Mouse (Mus musculus) gastrocnemius, postnatal 4 days (tissue): Measurements from ENCODE around the gene Atp11a. TPM values are rescaled to one million over a fixed set of nuclear protein-coding genes. Genes with fewer than 3 reads are reported as not detected.

Source experiments
- DNase-seq, 2 experiments: peaks; one replicate each; pipeline ENCODE4 v3.0.0; 2021 to 2022; ENCODE audit warnings: low spot score in 2 of 2, mixed read lengths in 2 of 2
- long read RNA-seq, 2 experiments: library from polyadenylated mRNA; stranded (forward); transcript quantifications; one replicate each; pipeline ENCODE4 v2.0.0; 2021
- total RNA-seq, 2 experiments: library from RNA; stranded (reverse); gene quantifications; 2 replicates each; pipeline ENCODE4 v1.2.3; 2021

The Atp11a gene
- 10 to 100 TPM; 43.9 to 44.0 TPM for total RNA-seq
- long read RNA-seq, experiment 1, partial matches to known transcripts, result 12 of 13 reads
- long read RNA-seq, experiment 1, other reads (novel, unspliced or antisense), result 1 of 13 reads
- long read RNA-seq, experiment 2, full-length matches to known transcripts, result 1 of 15 reads
- long read RNA-seq, experiment 2, partial matches to known transcripts, result 10 of 15 reads
- long read RNA-seq, experiment 2, other reads (novel, unspliced or antisense), result 4 of 15 reads

DNA sequence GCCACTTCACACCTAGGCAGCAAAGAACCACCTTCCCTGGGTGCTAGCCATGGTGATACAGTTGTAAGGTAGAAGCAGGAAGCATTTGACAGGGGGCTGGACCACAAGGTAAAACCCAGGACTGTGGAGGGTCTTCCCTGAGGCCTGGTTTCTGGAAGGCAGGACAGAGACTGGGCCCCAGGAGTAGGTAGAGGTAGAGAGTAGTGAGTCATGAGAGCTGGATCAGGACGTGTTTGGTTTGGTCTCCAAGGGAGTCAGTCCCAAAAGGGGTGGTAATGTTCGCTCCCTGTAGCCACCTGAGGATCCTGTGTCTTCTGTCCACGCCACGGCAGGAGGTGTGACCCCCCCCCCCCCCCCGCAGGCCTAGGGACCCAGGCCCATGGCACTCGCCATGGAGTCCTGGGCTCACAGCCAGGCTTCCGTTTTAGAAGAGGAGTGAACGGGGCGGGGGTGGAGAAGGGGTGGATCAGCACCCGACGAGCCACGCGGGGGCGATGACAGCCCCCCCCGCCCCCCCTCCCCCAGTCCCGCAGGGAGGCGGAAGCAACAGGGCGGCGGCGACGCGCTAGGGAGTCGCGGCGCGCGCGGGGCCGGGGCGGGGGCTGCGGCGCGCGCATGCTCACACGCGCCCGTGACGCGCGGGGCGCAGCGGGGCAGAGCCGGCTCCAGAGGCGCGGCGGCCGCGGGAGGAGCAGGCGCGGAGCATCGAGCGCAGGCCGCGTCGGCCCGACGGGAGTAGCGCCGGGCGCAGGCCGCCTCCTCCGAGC is at the start of gene Atp11a:
Gene Atp11a (plus strand): TSS at position 624 of the 767 bp plus-strand sequence.
- peak; percentile 56 to 65 for DNase-seq

DNA sequence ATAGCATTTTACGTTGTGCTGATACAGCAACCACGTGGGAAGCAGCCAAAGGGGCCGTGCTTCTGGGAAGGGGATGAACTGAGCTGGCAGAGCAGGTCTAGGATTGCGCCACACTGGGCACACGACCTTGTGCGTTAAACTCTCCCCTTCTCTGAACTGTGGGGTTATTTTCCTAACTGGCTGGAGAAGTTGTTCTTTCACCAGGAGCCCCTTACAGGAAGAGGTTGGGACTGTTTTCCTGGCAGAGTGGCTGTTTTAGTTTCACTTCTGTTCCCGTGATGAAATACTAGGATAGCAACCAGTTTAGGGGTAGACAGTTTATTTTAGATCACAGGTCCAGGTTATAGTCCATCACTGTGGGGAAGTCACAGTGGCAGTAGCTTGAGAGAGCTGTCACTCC is 45.2 kb upstream of the Atp11a start:
- DNase-seq, result no peak

DNA sequence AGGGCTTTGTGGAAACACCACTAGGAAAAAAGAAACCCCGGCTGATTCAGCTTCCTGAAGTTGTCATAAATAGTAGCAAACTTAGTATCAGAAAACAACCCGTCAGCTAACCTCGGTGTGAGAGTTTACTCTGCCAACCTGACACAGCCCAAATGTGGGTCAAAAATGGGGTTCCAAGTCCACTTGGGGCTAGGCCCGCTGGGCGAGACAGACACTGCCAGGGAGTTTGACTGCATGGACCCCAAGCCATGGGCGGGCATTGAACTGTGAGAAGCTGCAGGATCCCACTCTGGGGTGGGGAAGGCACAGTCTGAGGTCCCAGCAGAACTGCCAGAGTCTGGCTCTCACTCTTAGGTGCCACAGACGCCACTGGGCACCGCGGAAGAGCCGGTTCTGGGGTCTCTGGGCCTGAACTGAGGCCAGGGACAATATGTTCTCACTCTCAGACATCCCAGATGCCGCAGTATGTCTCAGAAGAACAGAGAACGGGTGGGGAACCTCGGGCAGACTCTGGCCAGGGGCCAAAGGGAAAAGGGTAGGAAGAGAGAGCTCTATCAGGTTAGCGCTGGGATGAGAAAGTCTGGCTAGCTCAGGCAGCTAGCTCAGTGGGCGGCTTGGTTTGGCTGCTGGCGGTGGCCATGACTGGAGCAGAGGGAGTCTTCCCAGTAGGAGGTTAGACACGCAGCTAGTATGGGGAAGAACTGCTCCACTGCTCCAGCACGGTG is 40.8 kb upstream of the Atp11a start:
- no peak for DNase-seq

DNA sequence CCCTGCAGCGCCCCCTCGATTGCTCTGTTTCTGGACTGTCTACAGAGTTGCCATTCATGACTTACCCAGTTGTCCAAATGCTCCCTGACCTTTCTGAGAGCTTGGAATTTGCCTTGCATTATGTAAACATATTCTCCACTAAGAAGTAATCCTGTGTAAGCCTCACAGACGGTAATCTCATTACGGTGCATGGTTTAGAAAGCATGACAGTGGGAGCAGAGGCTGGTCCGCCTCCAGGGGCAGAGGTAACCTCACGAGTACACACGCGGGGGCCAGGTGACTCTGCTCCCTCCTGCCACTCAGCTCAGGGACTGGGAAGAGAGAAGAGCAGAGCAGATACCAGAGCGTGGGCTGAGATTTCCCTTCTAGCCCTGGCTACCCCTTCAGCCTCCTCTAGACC is 37.7 kb upstream of the Atp11a start:
- DNase-seq, result no peak

DNA sequence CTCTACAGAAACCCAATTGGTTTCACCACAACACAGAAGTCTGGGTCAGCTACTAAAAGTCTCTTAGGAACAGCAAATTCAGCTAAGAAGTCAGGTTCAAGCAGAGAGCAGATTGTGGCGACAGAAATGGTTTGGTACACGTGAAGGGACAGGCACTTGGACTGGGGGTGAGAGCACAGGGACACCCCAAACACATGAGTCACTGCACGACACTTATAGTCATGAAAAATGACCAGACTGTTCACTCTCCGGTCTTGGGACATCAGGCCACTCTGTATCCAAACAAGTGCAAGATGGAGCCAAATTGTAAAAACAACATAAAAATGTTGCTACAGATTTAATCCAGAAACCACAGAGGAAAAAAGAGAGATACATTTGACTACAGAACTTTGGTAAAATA is 28.2 kb upstream of the Atp11a start:
- no peak for DNase-seq

DNA sequence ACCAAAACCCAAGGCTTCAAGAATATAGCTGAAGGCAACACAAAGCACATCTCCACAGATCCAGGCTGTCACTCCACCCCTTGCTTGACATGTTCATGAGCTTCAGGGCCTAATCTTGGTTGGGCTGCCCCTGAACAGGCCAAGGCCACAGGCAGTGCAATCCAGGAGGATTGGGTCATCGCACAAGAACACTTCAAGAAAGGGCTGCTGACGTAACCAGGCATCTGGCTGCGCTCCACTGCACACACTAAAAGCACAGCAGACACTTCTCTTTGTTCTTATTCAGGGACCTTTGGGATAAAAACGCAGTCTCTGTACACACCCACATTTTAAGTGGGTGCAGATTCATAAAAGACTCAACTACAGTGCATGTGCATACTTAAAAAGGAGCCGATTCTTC is 26.0 kb upstream of the Atp11a start:
- DNase-seq, result peak in 1 of 2 experiments; percentile 36

DNA sequence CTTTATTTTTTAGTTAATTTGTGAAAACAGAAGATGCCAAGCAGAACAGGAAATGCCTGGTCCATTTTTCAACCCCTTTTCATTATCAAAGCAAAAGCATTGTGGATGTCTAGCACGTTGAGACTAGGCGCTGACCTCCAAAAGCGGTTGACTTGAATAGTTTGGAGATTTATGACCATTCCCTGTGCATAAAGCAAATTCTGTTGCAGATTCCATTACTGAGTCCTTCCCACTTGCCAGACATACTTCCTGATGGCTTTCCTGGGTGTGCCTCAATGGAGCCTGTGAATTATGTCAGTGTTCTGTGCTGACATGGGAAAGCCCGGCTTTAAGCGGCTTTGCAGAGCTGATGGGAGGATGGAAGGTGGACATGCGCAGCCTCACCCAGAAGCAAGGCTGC is 24.4 kb upstream of the Atp11a start:
- no peak for DNase-seq

DNA sequence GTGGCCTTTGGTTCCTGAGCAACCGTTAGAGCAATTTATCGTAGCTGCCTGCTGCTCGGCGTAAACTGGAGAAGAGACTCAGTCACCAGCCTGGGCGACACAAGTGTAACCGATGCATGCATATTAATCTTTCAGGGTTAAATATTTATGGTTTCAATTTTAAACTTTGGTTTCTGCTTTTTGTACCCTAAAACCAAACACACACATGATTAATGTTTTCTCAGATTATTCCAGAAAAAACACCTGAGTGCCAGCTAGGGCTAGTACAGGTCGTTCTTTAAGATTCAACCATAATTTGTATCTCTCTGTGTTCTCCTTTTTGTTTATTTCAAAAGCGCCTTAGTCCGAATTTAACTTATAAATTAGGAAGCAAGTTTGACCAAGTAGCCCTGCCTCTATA is 17.7 kb upstream of the Atp11a start:
- no peak for DNase-seq

DNA sequence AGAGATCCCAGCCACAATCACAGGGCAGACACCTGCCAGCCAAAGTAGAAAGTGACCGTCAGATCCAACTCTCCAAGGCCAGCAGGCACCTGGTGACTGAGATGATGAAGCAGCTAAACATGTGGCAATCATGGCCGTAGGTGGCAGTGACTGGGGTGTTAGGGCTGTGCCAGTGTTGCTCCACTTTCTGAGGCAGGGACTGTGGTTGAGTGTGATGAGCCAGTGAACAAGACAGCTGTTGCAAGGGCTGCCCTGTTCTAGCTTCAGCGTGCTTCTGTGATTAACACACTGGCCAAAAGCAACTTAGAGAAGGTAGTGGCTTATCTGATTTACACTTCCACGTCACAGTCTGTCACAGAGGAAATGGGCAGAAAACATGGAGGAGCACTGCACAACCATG is 13.4 kb upstream of the Atp11a start:
- no peak for DNase-seq

DNA sequence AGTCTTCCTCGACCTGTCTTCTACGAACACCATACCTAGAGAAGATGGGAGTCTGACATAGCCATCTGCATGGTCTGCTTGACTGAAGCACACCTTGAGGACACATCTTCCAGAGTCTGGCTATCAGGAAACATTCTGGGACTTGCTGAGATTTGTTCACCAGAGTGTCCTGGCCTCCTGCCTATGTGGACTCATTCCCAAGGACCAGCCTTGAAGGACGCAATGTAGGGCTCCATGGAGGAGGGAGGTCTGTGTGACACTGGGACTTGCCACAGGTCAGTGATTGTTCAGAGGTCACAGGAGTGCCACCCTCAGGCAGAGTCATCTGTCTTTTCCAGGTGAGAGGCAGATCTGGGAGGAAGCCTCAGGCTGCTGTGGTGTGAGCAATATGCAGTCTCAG is 8.6 kb upstream of the Atp11a start:
- no peak for DNase-seq

DNA sequence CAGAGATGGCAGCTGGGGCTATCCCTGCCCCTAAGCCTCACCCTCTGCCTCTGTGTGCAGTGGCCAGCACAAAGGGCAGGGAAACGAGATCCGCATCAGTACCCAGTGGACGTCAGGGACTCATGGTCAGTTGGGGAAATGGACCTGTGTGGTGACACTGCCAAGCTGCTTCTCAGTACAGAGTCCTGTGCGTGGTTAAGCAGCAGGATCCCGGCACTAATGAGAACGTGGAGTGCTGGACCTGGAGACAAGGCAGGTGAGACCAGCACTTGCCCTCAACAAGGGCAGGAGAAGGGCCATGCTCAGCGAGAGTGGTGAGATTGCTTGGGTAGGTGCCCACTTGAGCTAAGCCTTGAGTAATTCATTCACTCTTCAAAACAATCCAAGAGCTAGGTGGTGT is 7.7 kb upstream of the Atp11a start:
- no peak for DNase-seq

DNA sequence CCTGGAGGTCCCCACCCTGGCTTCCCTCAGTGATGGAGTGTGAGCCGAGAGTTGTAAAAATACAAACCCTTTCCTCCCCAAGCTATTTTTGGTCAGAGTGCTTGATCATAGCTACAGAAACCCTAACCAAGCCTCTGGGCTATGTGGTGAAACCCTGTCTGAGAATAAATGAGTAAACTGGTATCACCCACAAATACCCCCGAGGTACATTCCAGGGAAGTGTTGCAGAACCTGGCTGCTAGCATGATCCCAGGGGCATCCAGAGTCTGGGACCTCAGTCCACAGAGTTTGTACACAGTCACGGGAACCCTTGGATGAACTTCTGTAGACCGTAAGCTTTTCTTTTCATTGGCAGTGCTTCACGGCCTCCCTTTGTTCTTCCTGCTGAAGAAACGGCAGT is 3.8 kb upstream of the Atp11a start:
- DNase-seq, result no peak

DNA sequence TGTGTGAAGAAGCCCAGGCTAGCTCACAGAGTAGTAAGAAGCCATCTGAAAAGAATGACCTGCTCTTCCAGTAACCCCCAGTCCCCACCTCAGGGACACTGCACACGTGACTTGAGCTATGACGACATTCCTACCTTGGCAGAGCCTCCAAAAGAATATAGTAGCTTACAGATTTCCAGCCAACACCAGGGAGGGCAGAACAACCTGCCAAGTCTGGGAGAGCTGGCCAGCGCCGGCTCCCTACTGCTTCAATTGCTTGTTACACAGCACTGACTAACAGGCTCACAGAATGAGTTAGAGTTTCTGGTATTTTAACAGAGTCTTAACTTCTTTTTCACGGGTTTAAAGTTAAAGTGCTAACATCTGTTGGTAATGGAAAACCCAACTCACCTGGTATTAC is 2.7 kb upstream of the Atp11a start:
- DNase-seq, result no peak

DNA sequence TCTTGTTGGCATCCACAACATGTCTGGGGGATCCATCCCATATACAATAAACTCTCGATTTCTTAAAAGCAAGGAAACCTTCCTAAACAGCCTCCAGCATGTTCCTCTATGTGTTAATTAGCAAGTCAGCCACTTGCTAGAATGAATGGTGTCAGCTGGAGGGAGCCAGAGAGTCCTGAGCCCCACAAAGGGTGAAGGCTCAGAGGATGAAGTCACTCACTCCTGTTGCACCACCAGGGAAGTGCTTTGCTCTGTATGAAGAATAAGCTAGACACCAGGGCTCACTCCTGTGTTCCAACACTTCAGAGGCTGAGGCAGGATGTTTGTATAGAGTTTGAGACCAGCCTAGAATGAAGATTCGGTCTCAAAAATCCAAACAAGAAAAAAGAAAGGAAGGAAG is 1.5 kb upstream of the Atp11a start:
- DNase-seq, result no peak

DNA sequence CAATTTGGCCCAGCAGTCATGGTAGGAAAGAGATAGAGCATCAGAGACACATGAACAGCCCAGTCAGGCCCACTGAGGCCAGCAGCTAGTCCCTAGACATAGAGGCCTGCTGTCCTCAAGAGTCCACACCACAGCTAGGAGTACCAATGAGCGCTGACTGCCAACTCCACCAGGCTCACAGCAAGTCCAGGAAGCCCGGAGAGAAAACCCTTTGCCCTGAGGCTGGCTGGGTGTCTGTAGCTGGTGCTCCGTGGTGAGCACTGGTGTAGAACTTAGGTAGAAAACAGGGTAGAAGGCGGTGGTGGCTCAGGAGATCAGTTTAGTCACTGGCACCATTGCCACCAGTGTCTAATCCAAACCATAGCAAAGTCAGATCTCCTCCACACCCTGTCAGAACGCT is 988 bp upstream of the Atp11a start:
- no peak for DNase-seq

DNA sequence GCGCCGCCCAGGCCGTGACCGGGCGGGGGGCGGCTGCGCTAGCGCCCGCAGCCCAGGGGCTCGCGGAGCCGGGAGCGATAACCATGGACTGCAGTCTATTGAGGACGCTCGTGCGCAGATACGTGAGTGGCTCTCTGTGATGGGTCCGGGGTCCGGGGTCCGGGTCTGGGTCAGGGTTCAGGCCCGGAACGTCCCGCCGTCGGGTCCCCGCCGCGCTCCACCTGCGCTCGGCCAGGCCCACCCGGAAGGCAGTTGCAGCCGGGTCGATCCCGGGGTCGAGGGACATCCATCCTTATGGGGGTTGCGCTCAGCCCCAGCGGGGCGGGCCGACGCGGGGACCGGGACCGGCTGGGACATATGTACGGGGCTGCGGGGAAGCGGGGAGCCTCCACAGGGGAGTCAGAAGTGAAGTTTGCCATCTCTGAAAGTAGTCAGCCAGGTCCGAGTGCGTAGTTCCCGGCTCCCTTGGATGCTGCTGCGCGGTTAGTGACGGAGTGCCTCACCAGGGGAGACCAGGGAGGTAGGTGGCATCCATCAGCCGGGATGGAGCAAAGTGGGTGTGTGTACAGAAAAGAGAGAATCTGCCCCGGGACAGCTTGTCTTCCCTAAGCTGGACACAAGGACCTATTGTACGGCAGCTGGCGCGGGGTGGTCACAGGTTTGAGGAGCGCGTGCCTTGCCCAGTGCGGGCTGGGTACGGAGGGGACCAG is 572 bp downstream of the Atp11a start:
- peak; percentile 31 to 38 for DNase-seq

DNA sequence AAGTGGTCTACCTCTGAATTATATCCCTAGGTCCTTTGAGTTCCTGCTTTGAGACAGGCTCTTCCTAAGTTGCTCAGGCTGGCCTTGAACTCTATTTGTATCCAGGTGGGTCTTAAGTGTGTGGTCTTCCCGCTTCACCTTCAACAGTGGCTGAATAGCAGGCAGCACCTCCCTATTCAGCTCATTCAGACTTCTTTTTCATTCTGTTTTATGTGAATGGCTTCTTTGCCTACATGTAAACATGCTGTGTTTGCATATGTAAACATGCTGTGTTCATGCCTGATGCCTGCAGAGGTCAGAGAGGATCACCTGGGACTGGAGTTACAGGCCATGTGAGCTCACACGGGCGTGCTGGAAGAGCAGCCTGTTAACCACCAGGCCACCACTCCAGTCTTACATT is 3.1 kb downstream of the Atp11a start:
- no peak for DNase-seq

DNA sequence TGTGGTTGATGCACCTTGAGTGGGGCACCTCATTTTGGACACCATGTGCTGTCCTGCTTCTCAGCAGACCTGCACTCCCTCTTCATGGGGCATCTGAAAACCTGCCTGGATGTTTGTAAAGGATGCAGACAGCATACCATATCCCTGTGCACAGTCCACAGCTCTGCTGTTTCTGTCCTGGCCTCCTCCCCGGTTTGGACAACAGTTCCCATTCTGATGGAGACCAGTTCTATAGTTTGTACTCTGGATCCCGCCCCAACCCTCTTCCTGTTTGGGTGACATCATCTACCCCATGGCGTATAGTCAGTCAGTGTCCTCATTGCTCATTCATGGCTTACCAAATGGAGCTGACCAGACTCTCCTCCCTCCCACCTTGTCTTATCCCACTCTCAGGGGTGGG is 5.1 kb downstream of the Atp11a start:
- no peak for DNase-seq

DNA sequence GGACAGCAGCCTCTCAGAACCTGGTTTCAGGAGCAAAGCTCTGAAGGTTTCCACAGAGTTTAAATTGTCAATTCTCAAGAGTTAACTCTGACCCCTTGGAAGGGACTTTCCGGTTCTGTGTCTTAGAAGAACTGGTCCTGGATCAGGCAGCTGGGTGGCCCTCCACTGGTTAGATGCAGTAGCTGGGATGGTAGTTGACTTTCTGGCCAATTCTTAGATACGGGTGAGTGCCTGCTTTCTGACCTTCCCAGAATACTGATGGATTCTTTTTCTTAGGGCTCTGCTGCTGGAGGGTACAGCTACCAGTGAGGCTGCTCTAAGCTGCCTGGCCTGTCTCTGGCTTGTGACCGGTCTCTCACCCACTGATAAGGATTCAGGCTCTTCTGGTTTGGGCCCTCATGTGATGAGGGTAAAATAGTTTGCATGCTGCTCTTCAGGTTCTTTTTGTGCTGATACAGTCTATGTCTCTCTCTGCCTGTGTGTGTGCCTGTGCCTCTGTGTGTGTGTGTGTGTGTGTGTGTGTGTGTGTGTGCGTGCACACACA is 6.8 kb downstream of the Atp11a start:
- no peak for DNase-seq

DNA sequence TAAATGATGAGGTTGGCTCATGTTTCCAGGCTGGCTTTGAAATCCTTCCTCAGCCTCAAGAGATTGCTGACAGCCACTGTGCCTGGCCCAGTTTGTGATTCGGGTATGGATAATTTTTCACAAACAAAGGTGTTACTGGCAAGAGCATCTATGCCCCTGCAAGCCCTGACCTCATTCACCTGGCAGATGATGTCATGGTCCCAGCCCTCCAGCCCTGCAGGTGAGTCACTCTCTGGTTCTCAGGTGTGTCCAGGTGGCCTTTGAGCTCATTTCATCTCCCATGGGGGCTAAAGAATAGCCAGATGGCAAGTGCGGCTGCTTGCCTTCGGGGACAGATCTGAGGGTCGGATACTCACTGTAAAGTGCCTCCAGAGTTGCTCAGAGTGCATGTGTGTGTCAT is 8.2 kb downstream of the Atp11a start:
- DNase-seq, result no peak

DNA sequence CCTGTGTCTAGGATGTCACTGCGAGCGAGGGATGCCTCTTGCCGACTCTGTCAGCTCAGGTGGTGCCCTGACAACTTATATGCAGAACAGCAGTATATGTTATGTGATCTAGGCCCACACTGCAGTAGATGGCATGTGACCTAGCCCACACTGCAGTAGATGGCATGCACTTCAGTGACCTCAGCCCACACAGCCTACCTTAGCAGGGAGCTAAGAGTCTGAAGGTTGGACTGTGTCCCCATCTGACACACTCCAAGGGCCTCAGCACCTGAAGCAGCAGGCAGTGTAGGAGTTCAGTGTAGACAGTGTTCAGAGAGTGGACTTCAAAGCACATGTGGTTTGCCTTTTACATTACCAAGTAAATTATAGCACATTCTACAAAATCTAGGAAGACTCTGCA is 10.4 kb downstream of the Atp11a start:
- no peak for DNase-seq

DNA sequence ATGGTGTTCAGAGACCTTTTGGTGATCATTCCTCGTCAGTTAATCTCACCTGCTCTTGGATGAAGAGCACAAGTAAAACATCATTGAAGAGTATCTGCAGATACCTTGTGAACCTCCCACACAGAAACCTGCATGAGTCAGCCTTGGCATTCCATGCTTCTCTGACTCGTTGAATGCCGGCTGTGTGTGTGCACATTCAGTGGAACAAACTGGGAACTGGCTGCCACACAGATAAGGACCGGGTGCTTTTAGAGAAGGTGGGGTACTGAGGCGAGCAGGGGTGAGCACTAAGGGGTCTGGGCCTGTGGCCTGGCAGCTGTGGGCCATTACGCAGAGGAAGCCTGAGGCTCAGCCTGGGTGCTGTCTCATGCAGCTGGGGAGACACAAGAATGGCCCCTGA is 11.9 kb downstream of the Atp11a start:
- DNase-seq, result no peak
